Mouse (Mus musculus): ENCODE measurements at regions not wholly inside any gene's neighbourhood (a gene's known extent, or its start where the extent isn't known, plus 50 kb on each side); places are given as distances from the start of the nearest gene placed in this dataset.

DNA sequence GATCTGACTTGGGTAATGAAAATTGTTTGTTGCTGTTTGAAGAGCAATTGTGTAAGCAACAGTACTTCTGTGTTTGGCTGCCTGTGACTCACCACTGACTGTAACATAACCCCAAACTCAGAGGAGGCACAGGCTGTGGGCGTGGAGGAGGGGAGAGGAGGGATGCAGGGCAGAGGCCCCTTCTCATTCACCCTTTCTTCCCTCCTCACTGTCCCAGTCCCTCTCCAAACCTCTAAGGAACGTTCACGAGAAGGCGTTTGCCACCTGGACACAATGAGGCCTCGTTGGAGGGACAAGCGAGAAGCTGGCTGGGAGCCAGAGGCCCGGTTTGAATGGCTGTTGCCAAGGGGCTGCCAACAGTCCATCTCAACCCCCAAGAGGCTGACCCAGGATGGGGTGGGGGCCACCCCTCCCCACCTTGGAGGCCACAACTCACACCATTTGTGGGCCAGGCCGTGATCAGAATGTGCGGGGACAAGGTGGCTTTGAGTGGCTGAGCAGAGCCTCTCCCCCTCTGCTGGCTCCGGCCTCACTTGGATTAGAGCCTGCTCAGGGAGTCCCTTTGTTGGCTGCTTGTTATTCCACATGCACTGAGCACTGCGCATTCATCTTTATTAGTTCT lies 83.3 kb upstream of the Vps8 start:
- TF ChIP-seq POLR2A (IDR thresholded peaks at IDR 0.05; ENCODE audit: insufficient read length, low read depth), result no peak
- TF ChIP-seq E2F4 (IDR thresholded peaks at IDR 0.05; ENCODE audit: insufficient read depth), result no peak
- no peak for TF ChIP-seq MYOD1 (IDR thresholded peaks at IDR 0.05; ENCODE audit: control insufficient read depth in 1 of 3, insufficient read length in 2 of 3, low read depth in 2 of 3)
- no peak for TF ChIP-seq MAX (IDR thresholded peaks at IDR 0.05; ENCODE audit: low read depth)
- TF ChIP-seq TCF12 (IDR thresholded peaks at IDR 0.05; ENCODE audit: insufficient read depth, poor library complexity, severe bottlenecking), result no peak
- no peak for TF ChIP-seq USF1 (IDR thresholded peaks at IDR 0.05; ENCODE audit: low read depth)
- peak; percentile 70 for TF ChIP-seq CEBPB (IDR thresholded peaks at IDR 0.05; ENCODE audit: insufficient read depth, poor library complexity, severe bottlenecking)
- peak; percentile 16 for TF ChIP-seq POLR2AphosphoS2 (IDR thresholded peaks at IDR 0.05; ENCODE audit: insufficient read length, low read depth)

Data from myocyte (in vitro differentiated cells).